Mouse (Mus musculus) midbrain, embryonic 11.5 days (tissue): ENCODE data around the gene Supt20. TPM values are rescaled to one million over a fixed set of nuclear protein-coding genes. Genes with fewer than 3 reads are reported as not detected.

ENCODE experiments used
- ATAC-seq: fragments of 200-750 bp; cut with Nextera tagmentation; 2 replicates; pipeline ENCODE4 v1.8.0; 2017; ENCODE audit warnings: moderate TSS enrichment, moderate library complexity; ENCODE audit not compliant: low FRiP score
- DNase-seq: peaks from one replicate; pipeline ENCODE4 v3.0.0; 2015; ENCODE audit warnings: low spot score; ENCODE audit errors: missing footprints
- H3K27ac ChIP-seq: fragments of 300-500 bp; sonication (generic); 2 replicates; pipeline ENCODE4 v1.5.1; 2014; ENCODE audit warnings: low read depth, low read length
- H3K27me3 ChIP-seq: fragments of 300-500 bp; sonication (generic); 2 replicates; pipeline ENCODE4 v1.6.1; 2014; ENCODE audit warnings: mild to moderate bottlenecking, low read length, moderate library complexity, mixed read lengths; ENCODE audit not compliant: control insufficient read depth, insufficient read depth
- H3K36me3 ChIP-seq: fragments of 300-500 bp; sonication (generic); 2 replicates; pipeline ENCODE4 v1.6.1; 2014; ENCODE audit warnings: mild to moderate bottlenecking, low read length, moderate library complexity, mixed read lengths; ENCODE audit not compliant: control insufficient read depth, insufficient read depth
- H3K4me1 ChIP-seq: fragments of 300-500 bp; sonication (generic); 2 replicates; pipeline ENCODE4 v1.6.1; 2014; ENCODE audit warnings: low read length; ENCODE audit not compliant: control insufficient read depth, insufficient read depth
- H3K4me2 ChIP-seq: fragments of 300-500 bp; sonication (generic); 2 replicates; pipeline ENCODE4 v1.6.1; 2014; ENCODE audit warnings: mild to moderate bottlenecking, moderate library complexity
- H3K4me3 ChIP-seq: fragments of 300-500 bp; sonication (generic); 2 replicates; pipeline ENCODE4 v1.5.1; 2014; ENCODE audit warnings: low read depth, low read length
- H3K9ac ChIP-seq: fragments of 300-500 bp; sonication (generic); 2 replicates; pipeline ENCODE4 v1.6.1; 2014; ENCODE audit warnings: low read length
- H3K9me3 ChIP-seq: fragments of 300-500 bp; sonication (generic); 2 replicates; pipeline ENCODE4 v1.6.1; 2016; ENCODE audit warnings: low read length; ENCODE audit not compliant: control insufficient read depth
- WGBS: fragments of 180-500 bp; shearing (Covaris S2); extraction: QIAGEN DNeasy Blood & Tissue Kit; methylation state at CpG from one replicate; pipeline ENCODE4 v1.1.7; 2014; 5-methylcytosine and 5-hydroxymethylcytosine counted together
- polyA plus RNA-seq: library from polyadenylated mRNA; unstranded; fragments of >200 nt; fragmentation: Nextera tagmentation; extraction: Ambion mirVana; gene quantifications from 2 replicates; pipeline ENCODE4 v1.2.1, GENCODE M21; 2014

Gene Supt20
- polyA plus RNA-seq, 1 experiment from 2014 or later: 117 TPM

DNA sequence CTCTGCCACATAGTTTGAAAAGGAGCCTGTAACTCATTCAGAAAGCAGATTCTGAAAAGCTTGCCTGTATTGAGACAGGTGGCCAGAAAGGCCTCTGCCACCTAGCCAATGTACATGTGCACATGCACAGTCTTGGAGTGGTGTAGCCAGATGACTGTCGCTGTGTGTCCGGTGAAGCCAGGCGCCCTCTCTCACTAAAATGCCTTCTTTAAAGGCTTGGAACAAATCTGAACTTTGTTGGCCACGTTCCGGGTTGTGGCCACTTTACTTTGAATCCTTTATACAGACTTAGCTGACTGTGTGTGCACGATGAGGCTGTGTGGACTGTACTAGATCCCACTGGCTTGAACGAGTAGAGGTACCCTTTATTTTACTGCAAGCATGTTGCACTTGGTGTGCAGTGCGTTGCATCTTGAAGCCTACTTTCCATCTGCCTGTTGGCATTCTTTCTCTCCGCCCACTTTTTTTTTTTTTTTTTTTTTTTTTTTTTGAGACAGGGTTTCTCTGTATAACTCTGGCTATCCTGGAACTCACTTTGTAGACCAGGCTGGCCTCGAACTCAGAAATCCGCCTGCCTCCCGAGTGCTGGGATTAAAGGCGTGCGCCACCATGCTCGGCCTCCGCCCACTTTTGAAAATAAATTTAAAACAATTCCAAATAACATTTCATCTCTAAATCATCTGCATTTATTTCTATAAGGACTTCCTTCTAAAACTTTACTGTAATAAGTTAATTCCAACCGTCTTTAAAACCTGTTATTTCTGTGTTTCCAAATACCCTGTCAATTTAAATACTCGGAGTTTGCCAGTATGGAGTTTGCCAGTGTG lies 43.7 kb downstream of the Supt20 start:
- H3K9me3 ChIP-seq: no peaks in the 10 kb centered on the region
- peak overlapping the region; percentile 88 for H3K4me2 ChIP-seq
- H3K27me3 ChIP-seq: no peaks in the 10 kb centered on the region
- peaks cover 8% of the 10 kb centered on the region for H3K4me1 ChIP-seq
- ATAC-seq (no peak), DNase-seq (peak; percentile 93)
- H3K36me3 ChIP-seq: peaks cover 9% of the 10 kb centered on the region
- 61% methylated on average over 18 of the region's 18 CpGs for WGBS
- H3K27ac ChIP-seq: no peak overlapping the region; the same call in 1 of the 2 replicates
- H3K9ac ChIP-seq: peak overlapping the region; percentile 95
- peak overlapping the region; percentile 91 for H3K4me3 ChIP-seq

DNA sequence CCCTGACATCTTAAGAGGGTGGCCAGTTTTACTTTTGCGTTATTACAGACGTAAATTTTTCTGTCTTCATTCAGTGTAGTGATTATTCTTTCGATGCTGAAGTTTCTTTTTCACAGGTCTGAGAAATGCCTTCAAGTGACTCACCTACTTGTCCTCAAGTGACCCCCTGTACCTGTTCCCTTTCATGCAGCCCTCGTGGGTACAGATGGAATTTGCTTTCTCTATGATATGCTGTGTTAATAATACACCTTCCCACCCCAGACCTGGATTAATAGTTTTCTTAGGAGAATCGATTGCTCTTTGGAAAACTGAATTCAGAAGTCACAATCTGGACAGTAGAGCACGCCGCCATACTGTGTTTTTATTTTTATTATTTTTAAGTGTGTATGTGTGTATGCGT lies 44.7 kb downstream of the Supt20 start:
- Histone ChIP-seq H3K36me3 (peaks cover 15% of the 10 kb centered on the region), H3K4me3 (no peak overlapping the region), H3K4me1 (peaks cover 8% of the 10 kb centered on the region), H3K27ac (no peak overlapping the region), H3K27me3 (no peaks in the 10 kb centered on the region), H3K4me2 (no peak overlapping the region), H3K9me3 (no peaks in the 10 kb centered on the region; the same call in 1 of the 2 replicates), H3K9ac (no peak overlapping the region)
- no peak for DNase-seq
- ATAC-seq: no peak
- WGBS: 93% methylated on average over 8 of the region's 8 CpGs

DNA sequence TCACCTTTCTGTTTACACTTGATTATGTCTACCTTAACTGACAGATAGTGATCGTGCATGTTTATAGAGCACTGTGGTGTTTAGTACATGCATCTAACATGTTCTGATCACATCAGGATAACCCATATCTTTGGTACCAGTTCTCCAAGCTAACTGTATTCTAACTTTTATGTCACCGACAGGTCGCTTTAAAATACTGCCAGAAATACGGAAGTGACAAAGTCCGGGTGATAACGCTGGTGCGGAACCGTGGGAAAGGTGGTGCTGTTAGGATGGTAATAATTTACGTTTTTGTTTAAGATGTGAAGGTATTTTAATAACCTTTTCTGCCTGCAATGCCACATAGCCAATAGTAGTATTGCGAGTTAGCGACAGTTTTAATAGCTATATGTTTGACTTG lies 49.4 kb downstream of the Supt20 start:
- no peaks in the 10 kb centered on the region; the same call in 1 of the 2 replicates for H3K9me3 ChIP-seq
- no peak overlapping the region for H3K4me3 ChIP-seq
- no peak overlapping the region for H3K9ac ChIP-seq
- no peak for DNase-seq
- no peak for ATAC-seq
- H3K27ac ChIP-seq: no peak overlapping the region
- H3K27me3 ChIP-seq: no peaks in the 10 kb centered on the region
- no peaks in the 10 kb centered on the region for H3K4me1 ChIP-seq
- H3K4me2 ChIP-seq: no peak overlapping the region
- WGBS: 96% methylated on average over 11 of the region's 11 CpGs
- H3K36me3 ChIP-seq: peaks cover 40% of the 10 kb centered on the region

DNA sequence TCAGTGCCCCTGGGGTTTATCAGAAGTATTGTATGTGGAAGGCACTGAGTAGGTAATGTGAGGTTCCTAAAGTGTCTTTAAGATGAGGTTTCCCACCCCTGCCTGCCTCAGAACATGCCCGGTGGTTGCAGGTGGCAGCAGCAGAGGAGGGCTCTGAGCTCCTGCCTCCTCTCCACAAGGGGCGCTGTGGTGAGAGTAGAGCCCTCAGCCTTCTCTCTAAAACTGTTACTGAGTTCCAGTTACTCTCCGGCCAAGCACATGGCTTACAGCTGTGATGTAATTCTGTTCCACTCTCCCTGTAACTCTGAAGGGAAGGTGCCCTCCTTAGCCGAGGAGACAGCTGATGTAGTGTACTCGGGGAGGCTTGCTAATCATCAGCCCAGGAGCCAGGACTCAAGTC lies 53.2 kb downstream of the Supt20 start:
- H3K27me3 ChIP-seq: no peaks in the 10 kb centered on the region
- H3K9me3 ChIP-seq: no peaks in the 10 kb centered on the region; the same call in 1 of the 2 replicates
- no peak overlapping the region for H3K4me3 ChIP-seq
- no peak overlapping the region for H3K4me2 ChIP-seq
- no peak for ATAC-seq
- no peak overlapping the region for H3K9ac ChIP-seq
- H3K27ac ChIP-seq: no peak overlapping the region
- no peaks in the 10 kb centered on the region for H3K4me1 ChIP-seq
- WGBS: 60% methylated on average over 5 of the region's 5 CpGs
- H3K36me3 ChIP-seq: peaks cover 57% of the 10 kb centered on the region
- DNase-seq: no peak

DNA sequence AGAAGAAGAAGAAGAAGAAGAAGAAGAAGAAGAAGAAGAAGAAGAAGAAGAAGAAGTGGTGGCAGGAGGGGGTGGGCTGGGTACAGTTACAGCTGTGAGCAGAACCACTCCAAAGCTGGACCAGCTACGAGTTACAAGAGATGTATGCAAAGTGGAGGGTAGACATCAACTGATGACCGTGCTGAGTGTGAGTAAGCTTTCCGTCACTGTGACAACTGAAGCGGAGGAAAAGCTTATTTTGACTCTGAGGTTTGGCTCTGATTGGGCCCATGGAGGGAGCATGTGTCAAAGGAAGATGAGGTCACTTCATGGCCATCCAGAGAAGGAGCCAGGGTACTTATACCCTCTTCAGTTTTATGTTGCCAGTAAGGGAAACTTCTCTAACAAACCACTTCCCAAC lies 60.8 kb downstream of the Supt20 start:
- H3K36me3 ChIP-seq: peaks cover 14% of the 10 kb centered on the region
- WGBS: 84% methylated on average over 4 of the region's 4 CpGs
- no peak overlapping the region for H3K4me3 ChIP-seq
- H3K4me1 ChIP-seq: peaks cover 10% of the 10 kb centered on the region; the same call in 1 of the 2 replicates
- H3K9ac ChIP-seq: no peak overlapping the region
- no peak overlapping the region for H3K4me2 ChIP-seq
- H3K27me3 ChIP-seq: peaks cover 4% of the 10 kb centered on the region
- DNase-seq (no peak), ATAC-seq (no peak)
- H3K9me3 ChIP-seq: no peaks in the 10 kb centered on the region
- H3K27ac ChIP-seq: no peak overlapping the region

DNA sequence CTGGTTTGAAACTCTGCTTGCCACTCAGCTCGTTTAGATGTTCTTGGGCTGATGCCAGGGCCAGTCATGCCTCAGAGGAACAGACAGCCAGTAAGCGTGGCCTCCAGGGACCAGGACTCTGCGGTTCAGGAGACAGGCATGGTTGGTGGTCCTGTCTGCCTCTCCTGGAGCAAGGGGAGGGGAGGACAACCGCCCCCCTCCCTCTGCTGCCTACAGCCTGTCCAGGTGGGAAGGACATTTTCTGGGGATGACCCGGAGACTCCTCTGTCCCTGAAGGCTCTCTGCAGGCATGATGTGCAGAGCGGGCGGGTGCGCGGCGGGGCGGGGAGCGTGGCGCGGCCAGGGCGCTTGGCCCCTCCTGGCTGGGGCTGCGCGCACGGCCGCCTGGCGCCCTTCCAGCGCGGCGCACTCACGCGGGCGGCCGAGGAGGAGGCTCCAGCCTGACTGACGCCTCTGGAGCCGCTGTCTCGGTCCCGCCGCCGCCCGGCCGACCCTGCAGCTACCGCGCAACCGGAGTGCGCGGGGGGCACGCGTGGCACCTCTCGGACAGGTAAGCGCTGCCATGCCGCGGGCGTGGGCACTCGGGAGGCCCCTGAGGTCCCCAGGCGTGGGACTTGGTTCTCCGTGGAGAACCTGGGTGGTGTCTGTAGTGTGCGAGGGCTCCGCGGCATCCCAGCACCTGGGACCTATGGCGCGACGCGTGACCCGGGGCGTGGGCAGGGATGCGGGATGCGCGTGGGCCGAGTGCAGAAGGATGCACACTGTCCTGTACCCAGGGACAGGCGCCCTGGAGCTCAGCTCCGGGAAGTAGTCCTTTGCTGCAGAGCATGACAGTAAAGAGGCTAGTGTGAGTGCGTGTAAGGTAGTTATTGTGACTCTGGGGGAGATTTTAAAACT lies 62.8 kb downstream of the Supt20 start, which contains the start of gene Smad9:
Smad9 (plus strand) TSS at position 438 of the 897 bp plus-strand sequence.
- H3K27me3 ChIP-seq: peaks cover 4% of the 10 kb centered on the region
- H3K36me3 ChIP-seq: peaks cover 4% of the 10 kb centered on the region
- H3K9me3 ChIP-seq: no peaks in the 10 kb centered on the region
- no peak within 1 kb of the TSS for H3K27ac ChIP-seq
- ATAC-seq: peak; percentile 86
- peaks cover 10% of the 10 kb centered on the region; the same call in 1 of the 2 replicates for H3K4me1 ChIP-seq
- H3K4me3 ChIP-seq: peak within 1 kb of the TSS; percentile 55
- peak within 1 kb of the TSS; percentile 57 for H3K9ac ChIP-seq
- peak within 1 kb of the TSS; percentile 100 for H3K4me2 ChIP-seq
- under 1% methylated on average over 60 of the region's 66 CpGs for WGBS
- peak; percentile 91 for DNase-seq

DNA sequence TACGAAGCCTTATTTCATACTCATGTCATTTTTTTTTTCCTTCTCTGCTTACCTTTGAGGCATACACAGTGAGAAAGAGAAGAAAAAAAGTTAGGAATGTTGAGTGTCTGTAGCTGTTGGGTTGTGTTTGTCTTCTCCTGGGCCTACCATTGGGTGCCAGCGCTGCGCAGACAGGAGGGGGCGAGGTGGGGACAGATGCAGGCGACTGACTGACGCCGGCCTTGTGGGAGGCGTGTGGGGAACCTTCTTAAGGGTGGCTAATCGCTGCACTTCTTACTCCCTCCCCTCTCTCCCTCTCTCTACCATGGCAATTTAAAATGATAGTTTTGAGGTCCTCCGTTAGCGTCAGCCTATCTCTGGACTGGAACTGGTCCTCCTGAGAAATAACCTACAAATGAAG lies 63.5 kb downstream of the Supt20 start:
- no peak overlapping the region for H3K9ac ChIP-seq
- H3K4me2 ChIP-seq: peak overlapping the region; percentile 100
- H3K9me3 ChIP-seq: no peaks in the 10 kb centered on the region
- WGBS: 1% methylated on average over 11 of the region's 11 CpGs
- no peaks in the 10 kb centered on the region; the same call in 1 of the 2 replicates for H3K36me3 ChIP-seq
- H3K4me3 ChIP-seq: peak overlapping the region; percentile 55
- H3K27me3 ChIP-seq: peaks cover 4% of the 10 kb centered on the region
- H3K4me1 ChIP-seq: peaks cover 10% of the 10 kb centered on the region; the same call in 1 of the 2 replicates
- no peak overlapping the region for H3K27ac ChIP-seq
- peak; percentile 40; the same call in 1 of the 2 replicates for ATAC-seq
- DNase-seq: peak; percentile 93

DNA sequence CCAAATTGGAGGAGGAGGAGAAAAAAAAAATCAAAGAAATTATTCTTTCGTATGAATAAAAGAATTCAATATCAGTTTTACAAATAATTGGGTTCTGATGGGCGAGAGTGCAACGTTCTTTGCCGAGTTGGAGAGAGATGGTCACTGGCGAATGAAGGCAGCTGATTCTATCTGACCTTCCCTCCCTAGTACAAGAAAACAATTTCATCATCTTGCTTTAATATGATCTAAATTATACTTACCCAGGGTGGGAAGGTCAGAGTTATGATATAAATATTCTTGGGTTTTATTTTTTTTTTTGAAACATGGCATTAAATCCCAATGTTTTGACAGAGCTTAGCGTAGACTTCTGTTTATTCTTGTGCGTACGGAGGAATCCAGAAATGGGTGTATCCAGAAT lies 64.8 kb downstream of the Supt20 start:
- no peak for DNase-seq
- Histone ChIP-seq H3K27ac (no peak overlapping the region), H3K4me2 (no peak overlapping the region), H3K4me1 (peaks cover 10% of the 10 kb centered on the region; the same call in 1 of the 2 replicates), H3K4me3 (no peak overlapping the region), H3K9ac (no peak overlapping the region), H3K9me3 (no peaks in the 10 kb centered on the region), H3K36me3 (no peaks in the 10 kb centered on the region), H3K27me3 (peaks cover 4% of the 10 kb centered on the region)
- 84% methylated on average over 8 of the region's 8 CpGs for WGBS
- no peak for ATAC-seq
